Mouse (Mus musculus) forebrain, postnatal 0 days (tissue): ENCODE measurements at regions not wholly inside any gene's neighbourhood (a gene's known extent, or its start where the extent isn't known, plus 50 kb on each side); places are given as distances from the start of the nearest gene placed in this dataset.

ENCODE experiments used
- ATAC-seq: fragments of 200-750 bp; cut with Nextera tagmentation; 2 replicates; pipeline ENCODE4 v1.8.0; 2017; ENCODE audit warnings: mild to moderate bottlenecking, moderate library complexity
- DNase-seq: peaks from one replicate; pipeline ENCODE4 v3.0.0-alpha.2; 2015
- H3K27ac ChIP-seq: fragments of 300-500 bp; sonication (generic); 2 replicates; pipeline ENCODE4 v1.5.1; 2014; ENCODE audit warnings: low read depth, mild to moderate bottlenecking, antibody characterized with exemption, low read length, moderate library complexity, mixed read lengths
- H3K27me3 ChIP-seq: fragments of 300-500 bp; sonication (generic); 2 replicates; pipeline ENCODE4 v1.6.1; 2014; ENCODE audit warnings: mild to moderate bottlenecking, low read length, mixed read lengths; ENCODE audit not compliant: insufficient read depth
- H3K36me3 ChIP-seq: fragments of 300-500 bp; sonication (generic); 2 replicates; pipeline ENCODE4 v1.6.1; 2014; ENCODE audit warnings: mild to moderate bottlenecking, moderate library complexity; ENCODE audit not compliant: insufficient read depth
- H3K4me1 ChIP-seq: fragments of 300-500 bp; sonication (generic); 2 replicates; pipeline ENCODE4 v1.6.1; 2014; ENCODE audit warnings: antibody characterized with exemption; ENCODE audit not compliant: insufficient read depth
- H3K4me2 ChIP-seq: fragments of 300-500 bp; sonication (generic); 2 replicates; pipeline ENCODE4 v1.6.1; 2014; ENCODE audit warnings: low read depth, mild to moderate bottlenecking, moderate library complexity
- H3K4me3 ChIP-seq: fragments of 300-500 bp; sonication (generic); 2 replicates; pipeline ENCODE4 v1.5.1; 2014; ENCODE audit warnings: low read depth, low read length, mixed read lengths
- H3K9ac ChIP-seq: fragments of 300-500 bp; sonication (generic); 2 replicates; pipeline ENCODE4 v1.6.1; 2014; ENCODE audit warnings: mild to moderate bottlenecking
- H3K9me3 ChIP-seq: fragments of 300-500 bp; sonication (generic); 2 replicates; pipeline ENCODE4 v1.6.1; 2016; ENCODE audit warnings: low read length
- CTCF ChIP-seq: sonication (generic); IDR thresholded peaks from 2 replicates; pipeline ENCODE4 v1.5.1; 2016; ENCODE audit warnings: antibody characterized with exemption, control low read depth, low read depth
- WGBS: fragments of 180-500 bp; shearing (Covaris S2); extraction: QIAGEN DNeasy Blood & Tissue Kit; methylation state at CpG from one replicate; pipeline ENCODE4 v1.1.7; 2014; 5-methylcytosine and 5-hydroxymethylcytosine counted together

GRCm38 (mm10) chr3:104298409-104298808 lies 78.2 kb upstream of the Magi3 start:
- no peak overlapping the region for H3K4me2 ChIP-seq
- DNase-seq (no peak), ATAC-seq (no peak)
- H3K4me1 ChIP-seq, result 0 out of 2 replicates have a peak, but pooled peaks cover 5% of the 10 kb centered on the region
- H3K27ac ChIP-seq, result no peak overlapping the region
- no peaks in the 10 kb centered on the region; the same call in 1 of the 2 replicates for H3K27me3 ChIP-seq
- TF ChIP-seq CTCF, result no peak
- H3K9ac ChIP-seq, result no peak overlapping the region
- H3K4me3 ChIP-seq, result no peak overlapping the region
- no peaks in the 10 kb centered on the region for H3K9me3 ChIP-seq
- WGBS, result 77% methylated on average over 2 of the region's 2 CpGs
- H3K36me3 ChIP-seq, result no peaks in the 10 kb centered on the region

GRCm38 (mm10) chr3:104297112-104297511 lies 76.9 kb upstream of the Magi3 start:
- WGBS, result 77% methylated on average over 6 of the region's 6 CpGs
- H3K4me3 ChIP-seq, result no peak overlapping the region
- TF ChIP-seq CTCF, result no peak
- H3K9ac ChIP-seq, result no peak overlapping the region
- no peaks in the 10 kb centered on the region for H3K9me3 ChIP-seq
- H3K36me3 ChIP-seq, result no peaks in the 10 kb centered on the region
- no peak for DNase-seq
- no peak overlapping the region for H3K4me2 ChIP-seq
- no peaks in the 10 kb centered on the region; the same call in 1 of the 2 replicates for H3K27me3 ChIP-seq
- no peak overlapping the region for H3K27ac ChIP-seq
- 0 out of 2 replicates have a peak, but pooled peaks cover 4% of the 10 kb centered on the region for H3K4me1 ChIP-seq
- ATAC-seq, result no peak

DNA sequence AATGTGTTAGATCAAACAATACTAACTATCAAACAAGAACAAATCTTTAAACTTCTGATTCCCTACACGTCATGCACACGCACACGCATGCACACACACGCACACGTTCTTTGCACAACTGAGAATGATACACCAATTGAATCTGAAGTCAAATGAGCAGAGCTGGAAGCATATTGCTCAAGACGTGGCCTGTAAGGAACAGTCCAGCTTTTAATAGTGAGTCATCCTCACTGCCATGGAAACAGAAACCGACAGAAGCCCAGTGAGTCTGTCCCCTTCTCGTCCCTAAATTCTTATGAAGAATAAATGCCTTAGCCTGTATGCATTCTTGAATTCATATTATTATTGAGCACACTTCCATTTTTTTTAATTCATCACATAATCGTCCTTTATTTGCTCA lies 75.7 kb upstream of the Magi3 start:
- H3K4me3 ChIP-seq, result no peak overlapping the region
- 64% methylated on average over 9 of the region's 9 CpGs for WGBS
- ATAC-seq (no peak), DNase-seq (no peak)
- no peak for TF ChIP-seq CTCF
- H3K27me3 ChIP-seq, result no peaks in the 10 kb centered on the region
- H3K9me3 ChIP-seq, result no peaks in the 10 kb centered on the region
- H3K27ac ChIP-seq, result no peak overlapping the region
- 0 out of 2 replicates have a peak, but pooled peaks cover 1% of the 10 kb centered on the region for H3K4me1 ChIP-seq
- H3K36me3 ChIP-seq, result no peaks in the 10 kb centered on the region
- no peak overlapping the region for H3K4me2 ChIP-seq
- no peak overlapping the region for H3K9ac ChIP-seq

DNA sequence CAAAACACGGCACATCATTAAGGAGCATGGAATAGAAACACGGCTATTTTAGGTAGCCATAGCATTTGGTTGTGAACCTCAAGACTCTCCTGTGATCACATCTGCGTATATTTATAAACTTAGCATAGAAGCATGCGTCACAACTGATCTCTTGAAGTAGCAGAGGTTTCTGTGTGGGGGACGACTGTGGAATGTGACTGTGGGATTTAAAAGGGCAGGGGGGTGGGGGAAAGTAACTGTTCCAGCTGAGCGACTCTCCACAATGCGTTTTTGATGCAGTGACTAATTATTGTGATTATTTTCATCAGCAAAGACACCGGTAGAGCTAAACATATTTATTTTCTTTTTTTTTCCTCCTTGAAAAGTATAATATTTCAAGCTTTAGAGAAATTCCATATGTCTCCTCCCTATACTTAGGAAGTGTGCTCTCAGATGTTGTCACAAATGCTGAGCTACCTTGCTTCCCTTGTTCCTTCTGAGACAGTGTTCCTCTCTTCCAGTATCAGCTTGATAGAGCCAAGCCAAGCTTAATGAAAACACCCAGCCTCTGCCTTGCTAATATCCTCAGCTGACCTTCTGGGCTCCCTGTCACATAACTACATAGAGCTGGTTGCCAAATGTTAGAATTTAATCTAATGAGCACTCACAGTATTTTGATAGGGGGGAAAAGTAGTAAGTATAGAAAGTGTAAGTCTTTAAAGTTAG lies 75.0 kb upstream of the Magi3 start:
- DNase-seq (no peak), ATAC-seq (no peak)
- no peaks in the 10 kb centered on the region for H3K27me3 ChIP-seq
- no peak overlapping the region for H3K9ac ChIP-seq
- no peak for TF ChIP-seq CTCF
- no peaks in the 10 kb centered on the region for H3K36me3 ChIP-seq
- no peak overlapping the region for H3K27ac ChIP-seq
- WGBS, result 30% methylated on average over 8 of the region's 8 CpGs
- no peaks in the 10 kb centered on the region for H3K4me1 ChIP-seq
- H3K9me3 ChIP-seq, result no peaks in the 10 kb centered on the region
- H3K4me2 ChIP-seq, result no peak overlapping the region
- no peak overlapping the region for H3K4me3 ChIP-seq

DNA sequence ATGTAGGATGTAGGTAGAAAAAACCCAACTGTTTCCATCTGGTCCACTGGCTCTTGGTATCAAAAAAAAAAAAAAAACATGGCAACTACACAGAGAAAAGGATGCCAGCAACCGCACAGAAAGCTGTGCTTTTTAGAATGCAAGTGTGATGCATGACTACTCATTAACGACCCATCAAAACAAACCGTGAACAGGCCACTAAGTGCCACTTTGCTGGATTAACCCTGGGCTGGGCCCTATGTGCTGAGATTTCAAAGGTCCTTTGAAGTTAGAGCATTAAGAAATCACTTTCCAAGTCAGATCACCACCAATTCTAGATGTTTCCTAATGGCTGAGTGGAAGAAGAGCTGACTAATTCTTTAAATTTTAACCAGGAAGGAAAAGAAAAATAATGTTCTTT lies 73.7 kb upstream of the Magi3 start:
- 20% methylated on average over 3 of the region's 3 CpGs for WGBS

DNA sequence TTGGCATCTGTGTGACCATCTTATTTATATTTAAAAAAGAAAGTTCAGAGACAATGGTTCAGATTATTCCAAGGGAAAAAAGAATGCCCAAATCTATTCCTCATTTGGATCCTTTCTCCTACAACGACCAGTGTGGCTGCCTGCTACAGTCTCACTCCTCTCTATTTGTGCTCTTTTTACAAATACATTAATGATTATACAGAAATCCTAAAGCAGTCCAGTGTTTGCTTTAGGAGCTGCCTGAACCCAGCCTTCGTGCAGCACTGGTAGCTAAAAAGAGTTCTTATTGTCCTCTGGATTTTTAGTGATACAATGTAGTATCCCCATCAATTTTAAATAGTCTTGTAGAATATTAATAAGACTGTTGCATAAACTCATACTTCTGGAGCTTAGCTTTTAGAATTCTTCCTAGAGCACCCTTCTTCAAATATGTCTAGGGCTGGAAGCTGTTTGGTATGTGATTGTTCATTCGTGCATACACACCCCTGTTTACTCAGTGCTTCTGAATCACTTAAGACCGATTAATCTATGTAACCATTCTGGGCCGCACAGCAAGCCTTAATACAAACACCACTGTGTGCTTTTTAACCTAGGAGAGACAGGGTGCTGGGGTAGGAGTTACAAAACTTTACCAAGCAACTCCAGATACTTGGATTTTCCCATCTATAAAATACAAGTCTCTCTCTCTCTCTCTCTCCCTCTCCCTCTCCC lies 69.0 kb upstream of the Magi3 start:
- no peaks in the 10 kb centered on the region for H3K4me1 ChIP-seq
- no peak overlapping the region for H3K27ac ChIP-seq
- no peaks in the 10 kb centered on the region for H3K27me3 ChIP-seq
- H3K36me3 ChIP-seq, result no peaks in the 10 kb centered on the region
- no peak for TF ChIP-seq CTCF
- 36% methylated on average over 5 of the region's 5 CpGs for WGBS
- H3K9ac ChIP-seq, result no peak overlapping the region
- ATAC-seq (no peak), DNase-seq (no peak)
- H3K9me3 ChIP-seq, result no peaks in the 10 kb centered on the region
- no peak overlapping the region for H3K4me3 ChIP-seq
- H3K4me2 ChIP-seq, result no peak overlapping the region

More for the DNA sequence above, 73.7 kb upstream of the Magi3 start:
- TF ChIP-seq CTCF, result no peak
- H3K4me2 ChIP-seq, result no peak overlapping the region
- H3K36me3 ChIP-seq, result no peaks in the 10 kb centered on the region
- H3K4me1 ChIP-seq, result no peaks in the 10 kb centered on the region
- no peaks in the 10 kb centered on the region for H3K9me3 ChIP-seq
- H3K9ac ChIP-seq, result no peak overlapping the region
- H3K27me3 ChIP-seq, result no peaks in the 10 kb centered on the region
- no peak overlapping the region for H3K27ac ChIP-seq
- ATAC-seq (no peak), DNase-seq (no peak)
- no peak overlapping the region for H3K4me3 ChIP-seq

DNA sequence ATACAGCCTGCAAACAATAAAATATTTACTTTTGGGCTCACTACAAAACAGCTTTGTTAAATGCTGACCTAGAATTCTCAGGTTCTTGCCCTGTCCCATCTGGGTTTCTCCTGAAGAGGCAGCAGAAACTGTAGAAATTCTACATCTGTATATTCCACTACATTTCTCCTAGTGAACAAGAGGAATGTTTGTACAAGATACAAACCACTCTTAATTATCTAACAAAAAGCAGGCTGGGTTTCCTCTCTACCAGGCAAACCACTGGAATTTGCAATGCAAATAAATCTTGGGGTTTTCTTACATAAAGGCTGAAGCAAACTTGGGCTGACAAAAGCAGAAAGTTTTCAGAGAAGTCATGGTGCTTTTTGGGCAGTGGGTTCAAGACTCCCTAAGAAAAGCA lies 67.7 kb upstream of the Magi3 start:
- Histone ChIP-seq H3K4me2 (no peak overlapping the region), H3K27ac (no peak overlapping the region), H3K4me1 (no peaks in the 10 kb centered on the region), H3K27me3 (no peaks in the 10 kb centered on the region), H3K4me3 (no peak overlapping the region), H3K9ac (no peak overlapping the region), H3K9me3 (no peaks in the 10 kb centered on the region), H3K36me3 (no peaks in the 10 kb centered on the region)
- ATAC-seq, result no peak
- no peak for DNase-seq
- no peak for TF ChIP-seq CTCF
